Mouse (Mus musculus) limb, embryonic 14.5 days (tissue): ENCODE measurements at regions not wholly inside any gene's neighbourhood (a gene's known extent, or its start where the extent isn't known, plus 50 kb on each side); places are given as distances from the start of the nearest gene placed in this dataset.

Experiments used
- ATAC-seq: fragments of 200-750 bp; cut with Nextera tagmentation; 2 replicates; pipeline ENCODE4 v1.8.0; 2017; ENCODE audit warnings: low read depth, moderate number of reproducible peaks, moderate TSS enrichment; ENCODE audit not compliant: low FRiP score
- DNase-seq: peaks from one replicate; pipeline ENCODE4 v3.0.0-alpha.2; 2015; ENCODE audit warnings: low spot score
- H3K27ac ChIP-seq: fragments of 300-500 bp; sonication (generic); replicated peaks from 2 replicates; pipeline ENCODE4 v1.5.1; 2014; ENCODE audit warnings: low read depth, mild to moderate bottlenecking, low read length, moderate library complexity, mixed read lengths
- H3K27me3 ChIP-seq: fragments of 300-500 bp; sonication (generic); 2 replicates; pipeline ENCODE4 v1.6.1; 2014; ENCODE audit warnings: low read length, mixed read lengths; ENCODE audit not compliant: control insufficient read depth, insufficient read depth
- H3K36me3 ChIP-seq: fragments of 300-500 bp; sonication (generic); 2 replicates; pipeline ENCODE4 v1.6.1; 2014; ENCODE audit warnings: mild to moderate bottlenecking, low read length, moderate library complexity, mixed read lengths; ENCODE audit not compliant: control insufficient read depth, insufficient read depth
- H3K4me1 ChIP-seq: fragments of 300-500 bp; sonication (generic); 2 replicates; pipeline ENCODE4 v1.6.1; 2014; ENCODE audit warnings: antibody characterized with exemption, low read length, mixed read lengths; ENCODE audit not compliant: control insufficient read depth, insufficient read depth
- H3K4me2 ChIP-seq: fragments of 300-500 bp; sonication (generic); replicated peaks from 2 replicates; pipeline ENCODE4 v1.6.1; 2014; ENCODE audit warnings: low read depth, mild to moderate bottlenecking, low read length, moderate library complexity; ENCODE audit not compliant: severe bottlenecking
- H3K4me3 ChIP-seq: fragments of 300-500 bp; sonication (generic); replicated peaks from 2 replicates; pipeline ENCODE4 v1.5.1; 2014; ENCODE audit warnings: low read length
- H3K9ac ChIP-seq: fragments of 300-500 bp; sonication (generic); 2 replicates; pipeline ENCODE4 v1.6.1; 2014; ENCODE audit warnings: mild to moderate bottlenecking, low read depth, low read length, moderate library complexity; ENCODE audit not compliant: severe bottlenecking
- H3K9me3 ChIP-seq: fragments of 300-500 bp; sonication (generic); 2 replicates; pipeline ENCODE4 v1.6.1; 2016; ENCODE audit warnings: low read length; ENCODE audit not compliant: control insufficient read depth
- POLR2A ChIP-seq: fragments of 200-500 bp; IDR thresholded peaks from 2 replicates; pipeline ENCODE4 v1.8.0; 2012; ENCODE audit warnings: inconsistent platforms, mild to moderate bottlenecking, moderate library complexity, borderline replicate concordance; ENCODE audit not compliant: insufficient read depth, insufficient read length; ENCODE audit errors: extremely low read depth
- WGBS: fragments of 180-500 bp; shearing (Covaris S2); extraction: QIAGEN DNeasy Blood & Tissue Kit; methylation state at CpG from one replicate; pipeline ENCODE4 v1.1.7; 2014; 5-methylcytosine and 5-hydroxymethylcytosine counted together

DNA sequence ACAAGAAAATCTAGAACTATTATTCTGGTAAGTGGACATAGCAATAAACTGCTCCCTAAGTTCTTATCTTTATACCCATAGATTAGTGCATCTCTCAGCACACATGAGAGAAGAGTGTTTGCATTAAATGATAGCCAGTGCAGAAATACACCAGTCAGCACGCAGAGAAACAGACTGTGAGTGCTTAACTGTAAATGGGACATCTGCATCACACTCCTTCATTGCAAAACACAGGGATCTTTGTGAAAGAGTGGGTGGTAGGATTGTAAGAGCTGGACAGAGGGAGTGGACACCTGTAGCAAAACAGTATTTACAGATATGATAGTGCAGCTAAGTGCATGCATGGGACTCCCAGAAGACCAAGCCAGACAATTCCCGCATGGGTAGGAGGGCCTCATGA lies 144.8 kb upstream of the Trpc4 start:
- Histone ChIP-seq H3K27ac (no peak overlapping the region), H3K9me3 (no peaks in the 10 kb centered on the region), H3K27me3 (no peaks in the 10 kb centered on the region), H3K4me1 (no peaks in the 10 kb centered on the region), H3K4me3 (no peak overlapping the region), H3K36me3 (no peaks in the 10 kb centered on the region), H3K4me2 (no peak overlapping the region), H3K9ac (no peak overlapping the region)
- DNase-seq (no peak), ATAC-seq (no peak)
- 95% methylated on average over 2 of the region's 2 CpGs for WGBS
- no peak for TF ChIP-seq POLR2A

DNA sequence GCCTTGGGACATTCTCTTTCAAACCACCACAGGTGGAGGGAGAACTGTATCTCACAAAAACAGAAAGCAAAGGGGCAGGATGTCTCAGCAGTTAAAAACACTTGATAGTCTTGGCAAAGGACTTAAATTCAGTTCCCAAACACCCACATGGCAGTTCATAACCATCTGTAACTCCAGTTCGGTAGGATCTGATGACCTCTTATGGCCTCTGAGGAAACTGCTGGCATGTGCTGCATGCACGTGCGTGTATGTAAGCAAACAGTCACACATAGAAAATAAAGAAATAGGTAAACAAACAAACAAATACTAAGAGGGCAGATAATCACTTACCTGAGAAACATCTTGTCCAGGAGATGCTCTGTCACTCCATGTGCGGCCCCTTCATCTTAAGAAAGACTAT lies 129.4 kb upstream of the Ufm1 start:
- no peak for TF ChIP-seq POLR2A
- ATAC-seq (no peak), DNase-seq (no peak)
- Histone ChIP-seq H3K27me3 (no peaks in the 10 kb centered on the region), H3K4me2 (no peak overlapping the region), H3K4me1 (no peaks in the 10 kb centered on the region), H3K36me3 (no peaks in the 10 kb centered on the region), H3K27ac (no peak overlapping the region), H3K9me3 (no peaks in the 10 kb centered on the region), H3K4me3 (no peak overlapping the region), H3K9ac (no peak overlapping the region)
- 79% methylated on average over 4 of the region's 4 CpGs for WGBS

DNA sequence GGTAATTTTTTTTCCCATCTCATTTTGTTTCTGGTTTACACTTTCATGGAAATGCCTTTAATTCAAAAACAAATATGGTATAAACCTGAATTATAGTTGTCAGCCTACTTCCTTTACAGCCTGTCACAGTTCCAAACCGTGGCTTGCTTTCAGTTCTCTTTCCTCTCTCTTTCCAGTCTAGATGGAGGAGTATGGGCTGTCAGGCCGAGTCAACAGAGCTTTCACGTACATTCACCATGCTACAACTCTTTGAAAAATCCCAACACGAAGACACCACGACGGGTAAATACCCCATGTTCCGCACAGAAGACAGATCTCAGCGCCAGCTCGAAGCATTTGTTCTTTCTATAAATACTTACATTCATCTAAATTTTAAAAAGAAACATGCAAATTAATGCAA lies 125.2 kb upstream of the Ufm1 start:
- ATAC-seq: no peak
- Histone ChIP-seq H3K4me3 (no peak overlapping the region), H3K27ac (no peak overlapping the region), H3K4me1 (no peaks in the 10 kb centered on the region), H3K4me2 (no peak overlapping the region), H3K36me3 (no peaks in the 10 kb centered on the region), H3K9me3 (no peaks in the 10 kb centered on the region), H3K27me3 (no peaks in the 10 kb centered on the region), H3K9ac (no peak overlapping the region)
- TF ChIP-seq POLR2A: no peak
- no peak for DNase-seq
- WGBS: 82% methylated on average over 9 of the region's 9 CpGs

DNA sequence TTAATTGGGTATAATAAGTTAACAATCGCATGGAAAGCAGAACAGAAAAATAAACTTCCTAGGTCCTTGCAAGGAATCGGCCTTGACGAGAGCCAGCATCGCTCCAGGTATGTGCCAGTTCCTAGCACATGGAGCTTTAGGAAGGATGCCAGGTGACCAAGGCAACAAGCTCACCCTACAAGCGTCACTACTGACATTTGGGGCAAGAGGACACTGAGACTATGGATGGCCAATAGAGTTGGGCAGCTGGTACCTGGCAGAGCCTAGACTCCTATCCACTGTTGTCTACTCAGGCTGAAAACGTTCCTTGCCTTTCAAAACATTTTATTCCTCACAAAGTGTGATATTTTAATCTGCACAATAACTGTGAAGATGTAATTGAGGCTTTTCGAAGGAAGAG lies 124.6 kb upstream of the Ufm1 start:
- H3K36me3 ChIP-seq: no peaks in the 10 kb centered on the region
- no peak overlapping the region for H3K4me3 ChIP-seq
- H3K27ac ChIP-seq: no peak overlapping the region
- no peak for TF ChIP-seq POLR2A
- H3K4me1 ChIP-seq: no peaks in the 10 kb centered on the region
- 89% methylated on average over 7 of the region's 7 CpGs for WGBS
- H3K9me3 ChIP-seq: no peaks in the 10 kb centered on the region
- no peak overlapping the region for H3K4me2 ChIP-seq
- DNase-seq: no peak
- no peak for ATAC-seq
- no peak overlapping the region for H3K9ac ChIP-seq
- no peaks in the 10 kb centered on the region for H3K27me3 ChIP-seq

DNA sequence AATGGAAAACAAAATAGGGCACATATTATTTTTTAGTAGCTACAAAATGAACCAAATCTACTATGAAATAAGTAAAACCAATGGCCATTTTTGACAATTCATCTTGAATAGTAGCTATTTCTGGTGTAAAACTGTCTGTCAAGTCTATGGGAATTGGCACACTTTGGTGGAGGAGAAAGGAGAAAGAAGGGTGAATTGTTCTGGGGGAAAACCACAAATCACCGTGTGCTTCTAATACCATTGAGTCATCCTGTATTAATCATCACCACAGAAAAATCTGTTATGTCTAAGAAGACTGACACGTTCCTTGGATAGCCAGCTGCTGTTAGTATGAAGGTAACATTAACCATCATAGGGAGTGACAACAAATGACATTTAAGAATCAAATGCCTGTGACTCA lies 123.7 kb upstream of the Ufm1 start:
- Histone ChIP-seq H3K4me3 (no peak overlapping the region), H3K4me2 (no peak overlapping the region), H3K27me3 (no peaks in the 10 kb centered on the region), H3K4me1 (no peaks in the 10 kb centered on the region), H3K27ac (no peak overlapping the region), H3K9ac (no peak overlapping the region), H3K36me3 (no peaks in the 10 kb centered on the region), H3K9me3 (no peaks in the 10 kb centered on the region)
- ATAC-seq (no peak), DNase-seq (no peak)
- TF ChIP-seq POLR2A: no peak
- WGBS: 74% methylated on average over 2 of the region's 2 CpGs
